Mouse (Mus musculus): ENCODE measurements around the gene Zfp790. TPM values are rescaled to one million over a fixed set of nuclear protein-coding genes. Genes with fewer than 3 reads are reported as not detected.

The Zfp790 gene
- polyA plus RNA-seq (2015; fragmentation: Nextera tagmentation; extraction: Ambion mirVana), result 32.2 and 32.3 TPM in 2 replicates

DNA sequence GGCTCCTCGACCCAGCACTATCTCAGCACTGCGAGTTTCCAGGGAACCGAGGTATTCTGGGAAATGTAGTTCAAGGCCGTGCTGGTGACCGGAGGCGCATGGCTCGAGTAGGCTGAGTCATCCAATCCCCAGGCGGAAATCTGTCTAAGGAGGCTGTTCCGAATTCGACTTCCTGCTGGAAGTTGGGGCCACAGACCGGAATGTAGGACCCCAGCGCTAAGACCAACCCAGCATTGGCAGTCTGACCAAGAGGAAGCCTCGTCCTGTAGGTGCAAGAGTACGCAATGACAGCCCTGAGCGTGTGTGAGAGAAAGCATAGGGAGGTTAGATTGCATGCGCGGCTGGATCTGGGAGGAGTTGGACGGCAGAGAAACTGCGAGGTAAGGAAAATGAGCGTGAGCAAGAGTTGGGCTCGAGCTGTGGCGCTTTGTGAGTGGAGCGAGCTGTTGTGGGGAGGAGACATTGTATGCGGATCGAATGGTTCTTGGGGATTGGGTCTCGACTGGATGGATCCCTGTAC is at the start of gene Zfp790:
Zfp790 (plus strand) TSS at position 205 of the 520 bp plus-strand sequence.
- Histone ChIP-seq H3K27ac (ENCODE audit: low read length) (peak within 1 kb of the TSS; percentile 85), H3K4me3 (ENCODE audit: low read depth, low read length) (peak within 1 kb of the TSS; percentile 78), H3K27me3 (ENCODE audit: control insufficient read depth, insufficient read depth, low read depth, low read length) (no peaks in the 10 kb centered on the region), H3K9ac (ENCODE audit: low read depth, low read length) (peak within 1 kb of the TSS; percentile 85), H3K4me1 (ENCODE audit: control insufficient read depth, insufficient read depth, low read length) (peaks cover 40% of the 10 kb centered on the region), H3K9me3 (replicated peaks; ENCODE audit: control insufficient read depth, low read length, poor library complexity, severe bottlenecking) (no peaks in the 10 kb centered on the region), H3K4me2 (ENCODE audit: low read length) (peak within 1 kb of the TSS; percentile 77), H3K36me3 (ENCODE audit: control insufficient read depth, insufficient read depth, low read length) (no peaks in the 10 kb centered on the region)
- WGBS, result under 1% methylated on average over 26 of the region's 26 CpGs
- peak; percentile 95 for ATAC-seq

- no peaks in the 10 kb centered on the region for H3K9me3 ChIP-seq (replicated peaks; ENCODE audit: control insufficient read depth, low read length, poor library complexity, severe bottlenecking)
- H3K27ac ChIP-seq (ENCODE audit: low read length), result peak overlapping the region; percentile 83
- WGBS, result 1% methylated on average over 15 of the region's 15 CpGs
- peak overlapping the region; percentile 66 for H3K9ac ChIP-seq (ENCODE audit: low read depth, low read length)
- H3K27me3 ChIP-seq (ENCODE audit: control insufficient read depth, insufficient read depth, low read depth, low read length), result no peaks in the 10 kb centered on the region
- H3K36me3 ChIP-seq (ENCODE audit: control insufficient read depth, insufficient read depth, low read length), result 0 out of 2 replicates have a peak, but pooled peaks cover 2% of the 10 kb centered on the region
- H3K4me1 ChIP-seq (ENCODE audit: control insufficient read depth, insufficient read depth, low read length), result peaks cover 19% of the 10 kb centered on the region
- peak overlapping the region; percentile 52 for H3K4me3 ChIP-seq (ENCODE audit: low read depth, low read length)
- H3K4me2 ChIP-seq (ENCODE audit: low read length), result peak overlapping the region; percentile 85
- peak; percentile 56 for ATAC-seq
Observed at GRCm38 (mm10) chr7:29767058-29767686, 48.7 kb upstream of the Zfp790 start.

- under 1% methylated on average over 32 of the region's 32 CpGs for WGBS
- H3K36me3 ChIP-seq (ENCODE audit: control insufficient read depth, insufficient read depth, low read length), result peaks cover 3% of the 10 kb centered on the region; the same call in 1 of the 2 replicates
Observed at GRCm38 (mm10) chr7:29768090-29768900, 47.6 kb upstream of the Zfp790 start, which contains the start of gene Zfp84. Gene Zfp84 (plus strand): TSS chr7:29768552.

GRCm38 (mm10) chr7:29768980-29769379 is 46.9 kb upstream of the Zfp790 start:
- Histone ChIP-seq H3K27me3 (ENCODE audit: control insufficient read depth, insufficient read depth, low read depth, low read length) (no peaks in the 10 kb centered on the region), H3K4me3 (ENCODE audit: low read depth, low read length) (peak overlapping the region; percentile 52), H3K36me3 (ENCODE audit: control insufficient read depth, insufficient read depth, low read length) (peaks cover 8% of the 10 kb centered on the region), H3K4me1 (ENCODE audit: control insufficient read depth, insufficient read depth, low read length) (peaks cover 19% of the 10 kb centered on the region), H3K9ac (ENCODE audit: low read depth, low read length) (peak overlapping the region; percentile 60), H3K4me2 (ENCODE audit: low read length) (peak overlapping the region; percentile 85), H3K27ac (ENCODE audit: low read length) (peak overlapping the region; percentile 53), H3K9me3 (replicated peaks; ENCODE audit: control insufficient read depth, low read length, poor library complexity, severe bottlenecking) (no peaks in the 10 kb centered on the region)
- ATAC-seq, result no peak
- WGBS, result 7% methylated on average over 10 of the region's 10 CpGs

More at GRCm38 (mm10) chr7:29768090-29768900, 47.6 kb upstream of the Zfp790 start, which contains the start of gene Zfp84:
- peak within 1 kb of the TSS; percentile 85 for H3K4me2 ChIP-seq (ENCODE audit: low read length)
- no peaks in the 10 kb centered on the region for H3K27me3 ChIP-seq (ENCODE audit: control insufficient read depth, insufficient read depth, low read depth, low read length)
- ATAC-seq, result peak; percentile 95
- peak within 1 kb of the TSS; percentile 52 for H3K4me3 ChIP-seq (ENCODE audit: low read depth, low read length)
- peak within 1 kb of the TSS; percentile 66 for H3K9ac ChIP-seq (ENCODE audit: low read depth, low read length)
- H3K27ac ChIP-seq (ENCODE audit: low read length), result peak within 1 kb of the TSS; percentile 84
- peaks cover 19% of the 10 kb centered on the region for H3K4me1 ChIP-seq (ENCODE audit: control insufficient read depth, insufficient read depth, low read length)
- no peaks in the 10 kb centered on the region for H3K9me3 ChIP-seq (replicated peaks; ENCODE audit: control insufficient read depth, low read length, poor library complexity, severe bottlenecking)

DNA sequence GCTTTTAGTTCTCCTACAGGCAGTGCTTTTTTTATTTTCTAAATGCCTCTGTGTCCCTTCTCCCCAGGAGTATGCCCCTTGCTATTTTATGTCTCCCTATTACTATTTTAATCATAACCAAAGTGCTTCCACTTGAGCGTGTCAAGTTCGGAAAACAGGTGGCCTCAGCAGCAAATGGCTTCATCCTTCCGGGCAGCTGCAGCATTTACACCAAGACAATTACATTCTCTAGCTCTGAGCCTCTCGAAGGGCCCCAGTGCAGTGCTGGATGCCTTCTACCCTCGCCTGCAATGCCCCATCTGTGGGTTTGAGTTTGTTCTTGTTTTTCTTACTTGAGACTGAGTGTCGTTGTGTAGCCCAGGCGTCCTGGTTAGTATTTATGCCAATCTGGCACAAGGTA is 42.4 kb upstream of the Zfp790 start:
- Histone ChIP-seq H3K36me3 (ENCODE audit: control insufficient read depth, insufficient read depth, low read length) (peaks cover 40% of the 10 kb centered on the region), H3K27me3 (ENCODE audit: control insufficient read depth, insufficient read depth, low read depth, low read length) (no peaks in the 10 kb centered on the region), H3K9ac (ENCODE audit: low read depth, low read length) (no peak overlapping the region), H3K4me2 (ENCODE audit: low read length) (no peak overlapping the region), H3K4me1 (ENCODE audit: control insufficient read depth, insufficient read depth, low read length) (peaks cover 10% of the 10 kb centered on the region), H3K27ac (ENCODE audit: low read length) (no peak overlapping the region), H3K4me3 (ENCODE audit: low read depth, low read length) (no peak overlapping the region), H3K9me3 (replicated peaks; ENCODE audit: control insufficient read depth, low read length, poor library complexity, severe bottlenecking) (no peaks in the 10 kb centered on the region)
- ATAC-seq, result no peak
- WGBS, result 92% methylated on average over 7 of the region's 7 CpGs

- Histone ChIP-seq H3K4me2 (ENCODE audit: low read length) (no peak overlapping the region), H3K27me3 (ENCODE audit: control insufficient read depth, insufficient read depth, low read depth, low read length) (no peaks in the 10 kb centered on the region), H3K36me3 (ENCODE audit: control insufficient read depth, insufficient read depth, low read length) (peaks cover 41% of the 10 kb centered on the region), H3K4me3 (ENCODE audit: low read depth, low read length) (no peak overlapping the region), H3K9me3 (replicated peaks; ENCODE audit: control insufficient read depth, low read length, poor library complexity, severe bottlenecking) (no peaks in the 10 kb centered on the region), H3K9ac (ENCODE audit: low read depth, low read length) (no peak overlapping the region), H3K27ac (ENCODE audit: low read length) (no peak overlapping the region), H3K4me1 (ENCODE audit: control insufficient read depth, insufficient read depth, low read length) (peaks cover 5% of the 10 kb centered on the region)
- ATAC-seq, result no peak
- 94% methylated on average over 3 of the region's 3 CpGs for WGBS
Observed at GRCm38 (mm10) chr7:29774371-29774770, 41.5 kb upstream of the Zfp790 start.

DNA sequence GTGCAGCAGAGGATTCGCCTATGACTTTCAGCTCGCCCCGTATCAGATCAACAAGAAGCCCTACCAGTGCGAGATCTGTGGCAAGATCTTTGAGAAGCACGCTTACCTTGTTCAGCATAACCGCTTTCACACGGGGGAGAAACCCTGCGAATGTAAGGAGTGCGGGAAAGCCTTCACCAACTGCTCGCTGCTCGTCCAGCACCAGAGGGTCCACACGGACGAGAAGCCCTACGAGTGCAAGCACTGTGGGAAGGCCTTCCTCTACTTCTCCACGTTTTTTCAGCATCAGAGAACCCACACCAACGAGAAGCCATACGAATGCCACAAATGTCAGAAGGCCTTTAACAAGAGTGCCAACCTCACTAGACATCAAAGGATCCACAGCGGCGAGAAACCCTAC is 39.3 kb upstream of the Zfp790 start:
- no peaks in the 10 kb centered on the region for H3K27me3 ChIP-seq (ENCODE audit: control insufficient read depth, insufficient read depth, low read depth, low read length)
- WGBS, result 96% methylated on average over 19 of the region's 19 CpGs
- no peak for ATAC-seq
- H3K9me3 ChIP-seq (replicated peaks; ENCODE audit: control insufficient read depth, low read length, poor library complexity, severe bottlenecking), result no peaks in the 10 kb centered on the region
- H3K4me3 ChIP-seq (ENCODE audit: low read depth, low read length), result no peak overlapping the region
- no peak overlapping the region for H3K4me2 ChIP-seq (ENCODE audit: low read length)
- H3K9ac ChIP-seq (ENCODE audit: low read depth, low read length), result no peak overlapping the region
- peaks cover 43% of the 10 kb centered on the region for H3K36me3 ChIP-seq (ENCODE audit: control insufficient read depth, insufficient read depth, low read length)
- no peaks in the 10 kb centered on the region for H3K4me1 ChIP-seq (ENCODE audit: control insufficient read depth, insufficient read depth, low read length)
- H3K27ac ChIP-seq (ENCODE audit: low read length), result no peak overlapping the region

- H3K27ac ChIP-seq (ENCODE audit: low read length), result no peak overlapping the region
- no peak overlapping the region for H3K9ac ChIP-seq (ENCODE audit: low read depth, low read length)
- ATAC-seq, result no peak
- peaks cover 43% of the 10 kb centered on the region for H3K36me3 ChIP-seq (ENCODE audit: control insufficient read depth, insufficient read depth, low read length)
- no peak overlapping the region for H3K4me3 ChIP-seq (ENCODE audit: low read depth, low read length)
- no peak overlapping the region for H3K4me2 ChIP-seq (ENCODE audit: low read length)
- H3K4me1 ChIP-seq (ENCODE audit: control insufficient read depth, insufficient read depth, low read length), result no peaks in the 10 kb centered on the region
- no peaks in the 10 kb centered on the region for H3K9me3 ChIP-seq (replicated peaks; ENCODE audit: control insufficient read depth, low read length, poor library complexity, severe bottlenecking)
- H3K27me3 ChIP-seq (ENCODE audit: control insufficient read depth, insufficient read depth, low read depth, low read length), result no peaks in the 10 kb centered on the region
- 97% methylated on average over 10 of the region's 10 CpGs for WGBS
Observed at GRCm38 (mm10) chr7:29777372-29777771, 38.5 kb upstream of the Zfp790 start.
